ENCODE assay signal across 8 mouse cellular contexts in genomic region chr1:170907111-170907455, GRCm38 (mm10). TPM values are rescaled to one million over a fixed set of nuclear protein-coding genes. Genes with fewer than 3 reads are reported as not detected.
DNase-seq lines count a peak whose midpoint lies in the region; ATAC-seq lines count a peak whose summit lies in the region.

No protein-coding gene starts in this region.

- H3K4me3 ChIP-seq in heart, embryonic 16.5 days (ENCODE audit: low read length): peak overlapping the region; percentile 51
- H3K4me3 ChIP-seq in embryonic facial prominence, embryonic 11.5 days (ENCODE audit: low read depth, low read length): peak overlapping the region; percentile 53
- H3K4me3 ChIP-seq in hindbrain, embryonic 14.5 days (replicated peaks; ENCODE audit: low read length): peak overlapping the region; percentile 56
- peak overlapping the region; percentile 60 for H3K4me3 ChIP-seq in midbrain, embryonic 14.5 days (replicated peaks; ENCODE audit: low read depth, low read length)

- no peaks in the 10 kb centered on the region for H3K36me3 ChIP-seq in heart, embryonic 16.5 days (ENCODE audit: control insufficient read depth, insufficient read depth)
- no peaks in the 10 kb centered on the region for H3K36me3 ChIP-seq in embryonic facial prominence, embryonic 11.5 days (replicated peaks; ENCODE audit: control insufficient read depth, insufficient read depth, low read depth, low read length)
- no peaks in the 10 kb centered on the region for H3K36me3 ChIP-seq in hindbrain, embryonic 14.5 days (replicated peaks; ENCODE audit: control insufficient read depth, insufficient read depth)
- H3K36me3 ChIP-seq in midbrain, embryonic 14.5 days (ENCODE audit: control insufficient read depth, insufficient read depth, low read length): no peaks in the 10 kb centered on the region

- peaks cover 9% of the 10 kb centered on the region for H3K4me1 ChIP-seq in heart, embryonic 16.5 days (ENCODE audit: control insufficient read depth, insufficient read depth, low read length)
- H3K4me1 ChIP-seq in embryonic facial prominence, embryonic 11.5 days (ENCODE audit: control insufficient read depth, insufficient read depth, low read length): no peaks in the 10 kb centered on the region; the same call in 1 of the 2 replicates
- H3K4me1 ChIP-seq in hindbrain, embryonic 14.5 days (replicated peaks; ENCODE audit: control insufficient read depth, insufficient read depth, low read length): peaks cover 6% of the 10 kb centered on the region; the same call in 1 of the 2 replicates
- peaks cover 4% of the 10 kb centered on the region; the same call in 1 of the 2 replicates for H3K4me1 ChIP-seq in midbrain, embryonic 14.5 days (ENCODE audit: control insufficient read depth, insufficient read depth, low read length)

- ATAC-seq in heart, embryonic 16.5 days (replicated peaks; ENCODE audit: extremely low read depth, insufficient read depth, low FRiP score): no peak
- no peak for ATAC-seq in embryonic facial prominence, embryonic 11.5 days (replicated peaks; ENCODE audit: insufficient number of reproducible peaks, low FRiP score, low TSS enrichment, low read depth)
- no peak for ATAC-seq in hindbrain, embryonic 14.5 days (ENCODE audit: low FRiP score)
- ATAC-seq in midbrain, embryonic 14.5 days (ENCODE audit: low FRiP score, low TSS enrichment): 0 out of 2 replicates have a peak, but pooled peaks have one; percentile 19
- no peak for ATAC-seq in activated CD4-positive, CD25-positive, alpha-beta regulatory T cell, adult 4 months

- H3K9ac ChIP-seq in heart, embryonic 16.5 days (ENCODE audit: low read length): no peak overlapping the region
- H3K9ac ChIP-seq in embryonic facial prominence, embryonic 11.5 days (replicated peaks; ENCODE audit: low read length): peak overlapping the region; percentile 37
- peak overlapping the region; percentile 66 for H3K9ac ChIP-seq in hindbrain, embryonic 14.5 days
- peak overlapping the region; percentile 59 for H3K9ac ChIP-seq in midbrain, embryonic 14.5 days (replicated peaks; ENCODE audit: low read length)

- H3K4me2 ChIP-seq in heart, embryonic 16.5 days (ENCODE audit: low read depth, low read length): peak overlapping the region; percentile 91
- H3K4me2 ChIP-seq in embryonic facial prominence, embryonic 11.5 days (ENCODE audit: low read depth, low read length): peak overlapping the region; percentile 95
- H3K4me2 ChIP-seq in hindbrain, embryonic 14.5 days (replicated peaks): peak overlapping the region; percentile 99
- peak overlapping the region; percentile 83 for H3K4me2 ChIP-seq in midbrain, embryonic 14.5 days (ENCODE audit: low read length)

- H3K9me3 ChIP-seq in heart, embryonic 16.5 days (replicated peaks; ENCODE audit: control insufficient read depth, low read length): no peaks in the 10 kb centered on the region
- no peaks in the 10 kb centered on the region for H3K9me3 ChIP-seq in embryonic facial prominence, embryonic 11.5 days (replicated peaks; ENCODE audit: control insufficient read depth, low read length)
- H3K9me3 ChIP-seq in hindbrain, embryonic 14.5 days (ENCODE audit: control insufficient read depth, low read length): no peaks in the 10 kb centered on the region
- no peaks in the 10 kb centered on the region for H3K9me3 ChIP-seq in midbrain, embryonic 14.5 days (ENCODE audit: control insufficient read depth, low read length)

- H3K27me3 ChIP-seq in heart, embryonic 16.5 days (ENCODE audit: control insufficient read depth, insufficient read depth, low read length): peaks cover 42% of the 10 kb centered on the region
- H3K27me3 ChIP-seq in embryonic facial prominence, embryonic 11.5 days (ENCODE audit: control insufficient read depth, insufficient read depth, low read length): peaks cover 30% of the 10 kb centered on the region
- peaks cover 44% of the 10 kb centered on the region for H3K27me3 ChIP-seq in hindbrain, embryonic 14.5 days (ENCODE audit: control insufficient read depth, insufficient read depth, low read length)
- peaks cover 32% of the 10 kb centered on the region for H3K27me3 ChIP-seq in midbrain, embryonic 14.5 days (ENCODE audit: control insufficient read depth, insufficient read depth, low read length)

- no peak overlapping the region for H3K27ac ChIP-seq in heart, embryonic 16.5 days (ENCODE audit: low read length)
- no peak overlapping the region for H3K27ac ChIP-seq in embryonic facial prominence, embryonic 11.5 days (replicated peaks; ENCODE audit: low read depth, low read length)
- H3K27ac ChIP-seq in hindbrain, embryonic 14.5 days: no peak overlapping the region
- no peak overlapping the region; the same call in 1 of the 2 replicates for H3K27ac ChIP-seq in midbrain, embryonic 14.5 days (replicated peaks; ENCODE audit: low read depth, low read length)

- no peak for DNase-seq in heart, adult 8-10 months (ENCODE audit: low spot score)
- DNase-seq in embryonic facial prominence, embryonic 11.5 days (ENCODE audit: low spot score): no peak
- no peak for DNase-seq in hindbrain, embryonic 14.5 days (ENCODE audit: low spot score)
- DNase-seq in midbrain, embryonic 14.5 days: peak; percentile 23
- no peak for DNase-seq in frontal cortex, postnatal 36 days (ENCODE audit: low spot score in 2 of 2)
- DNase-seq in thymus, postnatal 25 days: no peak

- 27% methylated on average over 11 of the region's 11 CpGs for WGBS in heart, embryonic 16.5 days
- 18% methylated on average over 11 of the region's 11 CpGs for WGBS in embryonic facial prominence, embryonic 11.5 days
- 16% methylated on average over 11 of the region's 11 CpGs for WGBS in hindbrain, embryonic 14.5 days
- WGBS in midbrain, embryonic 14.5 days: 19% methylated on average over 11 of the region's 11 CpGs

RNA-seq across cellular contexts. Expression of gene Fcrlb, which starts 5.7 kb away (rescaled TPM):
- 0.11 TPM in 1 of 2 replicates, not detected in the other for polyA plus RNA-seq in heart, embryonic 16.5 days (2015; fragmentation: Nextera tagmentation; extraction: Ambion mirVana)
- total RNA-seq in heart, adult 8-10 months (2022): not detected
- not detected in 2 replicates for polyA plus RNA-seq in embryonic facial prominence, embryonic 11.5 days (2014; fragmentation: Nextera tagmentation; extraction: Ambion mirVana)
- polyA plus RNA-seq in hindbrain, embryonic 14.5 days (2014; fragmentation: Nextera tagmentation; extraction: Ambion mirVana): 0.75 and 1.1 TPM in 2 replicates
- polyA plus RNA-seq in midbrain, embryonic 14.5 days (2014; fragmentation: Nextera tagmentation; extraction: Ambion mirVana): 0.34 and 0.71 TPM in 2 replicates
- not detected for polyA plus RNA-seq in activated CD4-positive, CD25-positive, alpha-beta regulatory T cell, adult 4 months (2017; shearing (Covaris generic))

RNA-seq across cellular contexts. Expression of gene Fcrla, which starts 20.3 kb away (rescaled TPM):
- 0.20 TPM in 1 of 2 replicates, not detected in the other for polyA plus RNA-seq in heart, embryonic 16.5 days (2015; fragmentation: Nextera tagmentation; extraction: Ambion mirVana)
- total RNA-seq in heart, adult 8-10 months (2022): 1 to 10 TPM in 1 of 4 experiments, under 1 TPM in 2, not detected in 1; 0.75 to 1.1 (median 0.86) TPM
- not detected in 2 replicates for polyA plus RNA-seq in embryonic facial prominence, embryonic 11.5 days (2014; fragmentation: Nextera tagmentation; extraction: Ambion mirVana)
- polyA plus RNA-seq in hindbrain, embryonic 14.5 days (2014; fragmentation: Nextera tagmentation; extraction: Ambion mirVana): not detected in 2 replicates
- not detected in 2 replicates for polyA plus RNA-seq in midbrain, embryonic 14.5 days (2014; fragmentation: Nextera tagmentation; extraction: Ambion mirVana)
- 1 to 10 TPM in 1 of 2 experiments, not detected in 1; 4.9 TPM for polyA plus RNA-seq in activated CD4-positive, CD25-positive, alpha-beta regulatory T cell, adult 4 months (2017; shearing (Covaris generic))

RNA-seq across cellular contexts. Expression of gene Dusp12, which starts 21.7 kb away (rescaled TPM):
- 20.7 and 22.1 TPM in 2 replicates for polyA plus RNA-seq in heart, embryonic 16.5 days (2015; fragmentation: Nextera tagmentation; extraction: Ambion mirVana)
- total RNA-seq in heart, adult 8-10 months (2022): 1 to 10 TPM; 7.6 to 8.9 (median 8.3) TPM
- polyA plus RNA-seq in embryonic facial prominence, embryonic 11.5 days (2014; fragmentation: Nextera tagmentation; extraction: Ambion mirVana): 45.7 and 46.6 TPM in 2 replicates
- 41.2 and 45.9 TPM in 2 replicates for polyA plus RNA-seq in hindbrain, embryonic 14.5 days (2014; fragmentation: Nextera tagmentation; extraction: Ambion mirVana)
- 40.9 and 44.0 TPM in 2 replicates for polyA plus RNA-seq in midbrain, embryonic 14.5 days (2014; fragmentation: Nextera tagmentation; extraction: Ambion mirVana)
- 10 to 100 TPM; 10.2 to 14.5 TPM for polyA plus RNA-seq in activated CD4-positive, CD25-positive, alpha-beta regulatory T cell, adult 4 months (2017; shearing (Covaris generic))

RNA-seq across cellular contexts. Expression of gene Gm26620, which starts 22.2 kb away (rescaled TPM):
- polyA plus RNA-seq in heart, embryonic 16.5 days (2015; fragmentation: Nextera tagmentation; extraction: Ambion mirVana): 0.53 and 0.71 TPM in 2 replicates
- total RNA-seq in heart, adult 8-10 months (2022): under 1 TPM in 3 of 4 experiments, not detected in 1; 0.44 to 0.68 (median 0.57) TPM
- 0.33 TPM in 1 of 2 replicates, not detected in the other for polyA plus RNA-seq in embryonic facial prominence, embryonic 11.5 days (2014; fragmentation: Nextera tagmentation; extraction: Ambion mirVana)
- 0.48 and 0.56 TPM in 2 replicates for polyA plus RNA-seq in hindbrain, embryonic 14.5 days (2014; fragmentation: Nextera tagmentation; extraction: Ambion mirVana)
- polyA plus RNA-seq in midbrain, embryonic 14.5 days (2014; fragmentation: Nextera tagmentation; extraction: Ambion mirVana): 0.90 and 0.95 TPM in 2 replicates
- polyA plus RNA-seq in activated CD4-positive, CD25-positive, alpha-beta regulatory T cell, adult 4 months (2017; shearing (Covaris generic)): not detected

RNA-seq across cellular contexts. Expression of gene Atf6, which starts 39.5 kb away (rescaled TPM):
- 10.1 and 11.2 TPM in 2 replicates for polyA plus RNA-seq in heart, embryonic 16.5 days (2015; fragmentation: Nextera tagmentation; extraction: Ambion mirVana)
- total RNA-seq in heart, adult 8-10 months (2022): 10 to 100 TPM; 70.6 to 81.4 (median 76.4) TPM
- 8.4 and 8.7 TPM in 2 replicates for polyA plus RNA-seq in embryonic facial prominence, embryonic 11.5 days (2014; fragmentation: Nextera tagmentation; extraction: Ambion mirVana)
- polyA plus RNA-seq in hindbrain, embryonic 14.5 days (2014; fragmentation: Nextera tagmentation; extraction: Ambion mirVana): 9.9 and 10.9 TPM in 2 replicates
- polyA plus RNA-seq in midbrain, embryonic 14.5 days (2014; fragmentation: Nextera tagmentation; extraction: Ambion mirVana): 7.8 and 12.0 TPM in 2 replicates
- polyA plus RNA-seq in activated CD4-positive, CD25-positive, alpha-beta regulatory T cell, adult 4 months (2017; shearing (Covaris generic)): 1 to 10 TPM; 6.5 to 8.2 TPM
